Mouse (Mus musculus): Measurements from ENCODE around the gene Lrp1. TPM values are rescaled to one million over a fixed set of nuclear protein-coding genes. Genes with fewer than 3 reads are reported as not detected.

Lrp1 gene
- polyA plus RNA-seq, 1 experiment from 2014 or later = 55.5 TPM

Other genes starting within 250 kb of the Lrp1 start
- gene R3hdm2, start 240.8 kb downstream of the Lrp1 start, polyA plus RNA-seq (2014; fragmentation: Nextera tagmentation; extraction: Ambion mirVana) = 30.9 and 36.1 TPM in 2 replicates
- gene Stac3, start 119.5 kb downstream of the Lrp1 start, polyA plus RNA-seq (2014; fragmentation: Nextera tagmentation; extraction: Ambion mirVana) = 0.49 TPM in 1 of 2 replicates, not detected in the other
- gene Ndufa4l2, start 106.2 kb downstream of the Lrp1 start, polyA plus RNA-seq (2014; fragmentation: Nextera tagmentation; extraction: Ambion mirVana) = 2.1 and 2.8 TPM in 2 replicates
- 68.7 and 73.5 TPM in 2 replicates for gene Shmt2, start 98.7 kb downstream of the Lrp1 start, polyA plus RNA-seq (2014; fragmentation: Nextera tagmentation; extraction: Ambion mirVana)
- gene Nxph4, start 86.6 kb downstream of the Lrp1 start, polyA plus RNA-seq (2014; fragmentation: Nextera tagmentation; extraction: Ambion mirVana) = 4.4 and 6.9 TPM in 2 replicates
- gene Stat6, start 21.8 kb upstream of the Lrp1 start, polyA plus RNA-seq (2014; fragmentation: Nextera tagmentation; extraction: Ambion mirVana) = 8.1 and 8.2 TPM in 2 replicates
- 11.2 and 11.7 TPM in 2 replicates for gene Nemp1, start 45.8 kb upstream of the Lrp1 start, polyA plus RNA-seq (2014; fragmentation: Nextera tagmentation; extraction: Ambion mirVana)
- gene Nab2, start 47.4 kb upstream of the Lrp1 start, polyA plus RNA-seq (2014; fragmentation: Nextera tagmentation; extraction: Ambion mirVana) = 8.0 and 9.3 TPM in 2 replicates
- gene Myo1a, start 84.0 kb upstream of the Lrp1 start, polyA plus RNA-seq (2014; fragmentation: Nextera tagmentation; extraction: Ambion mirVana) = 0.40 and 0.55 TPM in 2 replicates
- 1.9 and 2.9 TPM in 2 replicates for gene Tac2, start 103.3 kb upstream of the Lrp1 start, polyA plus RNA-seq (2014; fragmentation: Nextera tagmentation; extraction: Ambion mirVana)
- gene Zbtb39, start 118.4 kb upstream of the Lrp1 start, polyA plus RNA-seq (2014; fragmentation: Nextera tagmentation; extraction: Ambion mirVana) = 6.5 and 7.4 TPM in 2 replicates
- gene Gpr182, start 130.6 kb upstream of the Lrp1 start, polyA plus RNA-seq (2014; fragmentation: Nextera tagmentation; extraction: Ambion mirVana) = 0.28 and 0.45 TPM in 2 replicates
- gene Rdh1, start 138.6 kb upstream of the Lrp1 start, polyA plus RNA-seq (2014; fragmentation: Nextera tagmentation; extraction: Ambion mirVana) = not detected in 2 replicates
- gene Rdh16f1, start 138.6 kb upstream of the Lrp1 start, polyA plus RNA-seq (2014; fragmentation: Nextera tagmentation; extraction: Ambion mirVana) = not detected in 2 replicates
- gene Rdh9, start 155.2 kb upstream of the Lrp1 start, polyA plus RNA-seq (2014; fragmentation: Nextera tagmentation; extraction: Ambion mirVana) = not detected in 2 replicates
- gene Rdh16, start 180.0 kb upstream of the Lrp1 start, polyA plus RNA-seq (2014; fragmentation: Nextera tagmentation; extraction: Ambion mirVana) = not detected in 2 replicates
- not detected in 2 replicates for gene Rdh19, start 228.8 kb upstream of the Lrp1 start, polyA plus RNA-seq (2014; fragmentation: Nextera tagmentation; extraction: Ambion mirVana)
- not detected in 2 replicates for gene Rdh16f2, start 245.3 kb upstream of the Lrp1 start, polyA plus RNA-seq (2014; fragmentation: Nextera tagmentation; extraction: Ambion mirVana)